Mouse (Mus musculus) hindbrain, embryonic 14.5 days (tissue): ENCODE data around the gene Npb. TPM values are rescaled to one million over a fixed set of nuclear protein-coding genes. Genes with fewer than 3 reads are reported as not detected.

Source experiments
- ATAC-seq: fragments of 200-750 bp; cut with Nextera tagmentation; 2 replicates; pipeline ENCODE4 v1.8.0; 2017; ENCODE audit warnings: moderate number of reproducible peaks, mild to moderate bottlenecking, moderate TSS enrichment, moderate library complexity; ENCODE audit not compliant: low FRiP score
- DNase-seq: peaks from one replicate; pipeline ENCODE4 v3.0.0-alpha.2; 2015; ENCODE audit warnings: low spot score
- H3K27ac ChIP-seq: fragments of 300-500 bp; sonication (generic); 2 replicates; pipeline ENCODE4 v1.5.1; 2014; ENCODE audit warnings: mild to moderate bottlenecking, moderate library complexity
- H3K27me3 ChIP-seq: fragments of 300-500 bp; sonication (generic); 2 replicates; pipeline ENCODE4 v1.6.1; 2014; ENCODE audit warnings: mild to moderate bottlenecking, low read length, mixed read lengths; ENCODE audit not compliant: control insufficient read depth, insufficient read depth
- H3K36me3 ChIP-seq: fragments of 300-500 bp; sonication (generic); replicated peaks from 2 replicates; pipeline ENCODE4 v1.6.1; 2014; ENCODE audit not compliant: control insufficient read depth, insufficient read depth
- H3K4me1 ChIP-seq: fragments of 300-500 bp; sonication (generic); replicated peaks from 2 replicates; pipeline ENCODE4 v1.6.1; 2014; ENCODE audit warnings: antibody characterized with exemption, low read length, mixed read lengths; ENCODE audit not compliant: control insufficient read depth, insufficient read depth
- H3K4me2 ChIP-seq: fragments of 300-500 bp; sonication (generic); replicated peaks from 2 replicates; pipeline ENCODE4 v1.6.1; 2014; ENCODE audit warnings: mild to moderate bottlenecking, moderate library complexity
- H3K4me3 ChIP-seq: fragments of 300-500 bp; sonication (generic); replicated peaks from 2 replicates; pipeline ENCODE4 v1.5.1; 2014; ENCODE audit warnings: mild to moderate bottlenecking, low read length
- H3K9ac ChIP-seq: fragments of 300-500 bp; sonication (generic); 2 replicates; pipeline ENCODE4 v1.6.1; 2014
- H3K9me3 ChIP-seq: fragments of 300-500 bp; sonication (generic); 2 replicates; pipeline ENCODE4 v1.6.1; 2016; ENCODE audit warnings: low read length; ENCODE audit not compliant: control insufficient read depth
- WGBS: fragments of 180-500 bp; shearing (Covaris S2); extraction: QIAGEN DNeasy Blood & Tissue Kit; methylation state at CpG from one replicate; pipeline ENCODE4 v1.1.7; 2014; 5-methylcytosine and 5-hydroxymethylcytosine counted together
- polyA plus RNA-seq: library from polyadenylated mRNA; unstranded; fragments of >200 nt; fragmentation: Nextera tagmentation; extraction: Ambion mirVana; gene quantifications from 2 replicates; pipeline ENCODE4 v1.2.1, GENCODE M21; 2014

The Npb gene
- polyA plus RNA-seq, 1 experiment from 2014 or later, result 0.83 TPM

DNA sequence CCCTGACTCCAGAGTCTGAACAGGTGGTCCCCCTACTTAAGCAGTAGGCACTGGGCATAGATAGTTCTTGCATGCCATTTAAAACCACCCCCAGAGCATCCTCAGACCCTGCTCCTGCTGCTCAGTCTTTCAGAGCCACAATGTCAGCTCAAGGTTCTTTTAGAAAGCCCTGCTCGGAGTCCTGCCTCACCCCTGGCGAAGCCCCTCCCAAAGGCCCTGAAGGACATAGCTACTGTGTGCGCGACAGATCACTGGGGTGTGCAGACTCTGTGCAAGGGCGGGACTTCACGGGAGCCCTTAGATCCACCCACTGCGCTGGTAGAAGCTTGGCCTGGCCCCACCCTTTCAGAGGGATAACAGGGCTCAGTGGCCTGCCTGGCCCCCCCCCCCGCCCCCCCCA lies 973 bp downstream of the Npb start:
- H3K27me3 ChIP-seq, result 0 out of 2 replicates have a peak, but pooled peaks cover 6% of the 10 kb centered on the region
- H3K4me2 ChIP-seq, result no peak overlapping the region
- no peaks in the 10 kb centered on the region for H3K9me3 ChIP-seq
- 30% methylated on average over 8 of the region's 8 CpGs for WGBS
- ATAC-seq (no peak), DNase-seq (no peak)
- no peak overlapping the region for H3K9ac ChIP-seq
- H3K27ac ChIP-seq, result no peak overlapping the region
- H3K4me3 ChIP-seq, result no peak overlapping the region
- H3K36me3 ChIP-seq, result peaks cover 81% of the 10 kb centered on the region
- no peaks in the 10 kb centered on the region; the same call in 1 of the 2 replicates for H3K4me1 ChIP-seq

- DNase-seq, result no peak
- ATAC-seq, result no peak
- H3K27me3 ChIP-seq, result 0 out of 2 replicates have a peak, but pooled peaks cover 6% of the 10 kb centered on the region
- WGBS, result 80% methylated on average over 9 of the region's 9 CpGs
- peaks cover 1% of the 10 kb centered on the region; the same call in 1 of the 2 replicates for H3K4me1 ChIP-seq
- no peak overlapping the region for H3K4me3 ChIP-seq
- no peak overlapping the region for H3K9ac ChIP-seq
- no peak overlapping the region for H3K27ac ChIP-seq
- no peaks in the 10 kb centered on the region for H3K9me3 ChIP-seq
- H3K36me3 ChIP-seq, result peaks cover 74% of the 10 kb centered on the region
- H3K4me2 ChIP-seq, result no peak overlapping the region
Observed at GRCm38 (mm10) chr11:120610477-120611046, 2.3 kb downstream of the Npb start.

GRCm38 (mm10) chr11:120612763-120613162 lies 4.5 kb downstream of the Npb start:
- peaks cover 18% of the 10 kb centered on the region for H3K4me1 ChIP-seq
- no peak overlapping the region for H3K4me3 ChIP-seq
- peaks cover 62% of the 10 kb centered on the region for H3K36me3 ChIP-seq
- H3K27ac ChIP-seq, result no peak overlapping the region
- H3K27me3 ChIP-seq, result 0 out of 2 replicates have a peak, but pooled peaks cover 6% of the 10 kb centered on the region
- 56% methylated on average over 6 of the region's 6 CpGs for WGBS
- DNase-seq, result peak; percentile 65
- ATAC-seq, result no peak
- no peak overlapping the region for H3K4me2 ChIP-seq
- no peaks in the 10 kb centered on the region for H3K9me3 ChIP-seq
- no peak overlapping the region for H3K9ac ChIP-seq

DNA sequence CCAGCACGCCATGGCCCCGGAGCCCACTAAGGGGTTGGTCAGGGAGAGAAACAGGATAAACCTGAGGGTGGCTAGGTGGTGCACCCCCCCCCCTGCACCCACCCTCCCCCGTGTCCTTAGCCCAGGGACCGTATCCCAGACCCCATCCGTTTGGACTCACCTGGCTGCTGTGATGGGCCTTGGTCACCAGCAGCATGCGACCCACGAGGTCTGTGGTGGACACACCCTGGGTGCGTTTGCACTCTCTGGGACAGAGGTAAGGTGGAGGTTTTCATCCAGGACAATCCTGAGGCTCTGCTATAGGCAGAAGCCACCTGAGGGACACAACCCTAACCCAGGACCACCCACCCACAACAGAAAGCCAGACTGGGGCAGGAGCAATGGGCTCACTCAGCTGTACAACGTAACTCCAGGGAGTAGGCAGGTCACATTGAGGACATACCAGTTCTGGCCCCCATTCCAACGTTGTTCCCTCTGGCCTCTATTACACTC lies 5.2 kb downstream of the Npb start:
- H3K9ac ChIP-seq, result no peak overlapping the region
- H3K27ac ChIP-seq, result no peak overlapping the region
- H3K4me2 ChIP-seq, result no peak overlapping the region
- H3K27me3 ChIP-seq, result 0 out of 2 replicates have a peak, but pooled peaks cover 6% of the 10 kb centered on the region
- peaks cover 18% of the 10 kb centered on the region for H3K4me1 ChIP-seq
- WGBS, result 86% methylated on average over 10 of the region's 10 CpGs
- no peak for DNase-seq
- ATAC-seq, result no peak
- no peak overlapping the region for H3K4me3 ChIP-seq
- no peaks in the 10 kb centered on the region for H3K9me3 ChIP-seq
- peaks cover 66% of the 10 kb centered on the region for H3K36me3 ChIP-seq

GRCm38 (mm10) chr11:120613976-120614375 lies 5.7 kb downstream of the Npb start:
- Histone ChIP-seq H3K4me3 (no peak overlapping the region), H3K36me3 (peaks cover 70% of the 10 kb centered on the region), H3K9me3 (no peaks in the 10 kb centered on the region), H3K27ac (no peak overlapping the region), H3K9ac (no peak overlapping the region), H3K4me2 (no peak overlapping the region), H3K4me1 (peaks cover 18% of the 10 kb centered on the region), H3K27me3 (0 out of 2 replicates have a peak, but pooled peaks cover 6% of the 10 kb centered on the region)
- 69% methylated on average over 8 of the region's 8 CpGs for WGBS
- DNase-seq, result no peak
- no peak for ATAC-seq

DNA sequence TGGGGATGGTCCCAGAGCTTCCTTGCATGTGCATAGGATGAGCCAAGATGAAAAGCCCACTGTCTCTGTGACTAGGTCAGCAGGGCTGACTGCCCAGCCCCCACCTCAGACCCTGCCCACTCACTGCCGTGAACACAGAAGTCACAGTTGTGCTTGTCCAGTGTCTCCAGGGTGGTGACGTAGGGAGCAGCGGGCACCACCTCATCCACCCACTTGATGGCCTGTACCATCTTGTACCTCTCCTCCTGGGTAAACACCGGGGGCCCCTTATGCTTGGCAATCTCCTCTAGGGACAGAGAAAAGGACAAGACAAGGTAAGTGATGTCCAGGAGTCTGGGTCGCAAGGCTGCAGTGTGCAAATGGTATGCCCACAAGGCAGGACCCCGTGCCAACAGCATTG lies 6.9 kb downstream of the Npb start:
- H3K4me3 ChIP-seq, result no peak overlapping the region
- ATAC-seq (no peak), DNase-seq (no peak)
- H3K36me3 ChIP-seq, result peaks cover 72% of the 10 kb centered on the region
- H3K4me1 ChIP-seq, result peaks cover 18% of the 10 kb centered on the region
- H3K9ac ChIP-seq, result no peak overlapping the region
- no peak overlapping the region for H3K27ac ChIP-seq
- H3K4me2 ChIP-seq, result no peak overlapping the region
- no peaks in the 10 kb centered on the region for H3K9me3 ChIP-seq
- 91% methylated on average over 6 of the region's 6 CpGs for WGBS
- no peaks in the 10 kb centered on the region for H3K27me3 ChIP-seq

- Histone ChIP-seq H3K4me2 (0 out of 2 replicates have a peak overlapping the region, but pooled peaks have one; percentile 80), H3K27me3 (no peaks in the 10 kb centered on the region), H3K27ac (no peak overlapping the region), H3K4me3 (0 out of 2 replicates have a peak overlapping the region, but pooled peaks have one; percentile 80), H3K4me1 (peaks cover 18% of the 10 kb centered on the region), H3K36me3 (peaks cover 72% of the 10 kb centered on the region), H3K9ac (no peak overlapping the region), H3K9me3 (no peaks in the 10 kb centered on the region)
- WGBS, result 92% methylated on average over 11 of the region's 11 CpGs
- no peak for DNase-seq
- no peak for ATAC-seq
Observed at GRCm38 (mm10) chr11:120615606-120616203, 7.4 kb downstream of the Npb start.

DNA sequence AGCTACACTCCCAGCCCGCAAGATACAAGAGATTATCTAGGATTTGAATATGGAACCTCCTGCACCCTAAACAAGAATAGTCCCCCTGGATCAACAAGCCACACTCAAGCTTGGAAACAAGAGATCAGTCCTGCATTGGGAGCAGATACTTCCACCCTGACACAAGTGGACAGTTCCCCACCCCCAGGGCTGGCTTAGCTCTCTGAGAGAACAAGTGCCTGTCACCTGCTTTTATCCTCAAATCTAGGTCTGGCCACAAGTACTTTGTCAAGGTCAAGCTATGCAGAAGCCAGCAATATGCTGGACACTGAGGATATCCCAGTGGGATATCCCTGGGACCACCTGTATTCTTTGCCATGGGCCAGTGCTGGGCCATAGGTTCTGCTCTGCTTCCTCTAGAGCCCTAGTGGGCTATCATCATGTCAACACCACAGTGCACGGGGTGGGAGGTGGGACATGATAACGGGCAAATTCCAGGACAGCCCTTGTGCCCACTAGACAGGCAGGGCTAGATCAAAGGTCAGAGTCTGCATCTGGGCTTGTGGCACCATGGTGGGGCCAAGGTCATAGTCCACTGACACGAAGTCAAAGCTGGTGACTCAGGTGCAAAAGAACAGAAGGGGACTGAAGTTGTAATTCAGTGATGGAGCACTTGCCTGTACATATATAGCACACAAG lies 8.5 kb downstream of the Npb start:
- H3K36me3 ChIP-seq, result peaks cover 72% of the 10 kb centered on the region
- no peaks in the 10 kb centered on the region for H3K27me3 ChIP-seq
- ATAC-seq (no peak), DNase-seq (no peak)
- 53% methylated on average over 4 of the region's 4 CpGs for WGBS
- H3K9me3 ChIP-seq, result no peaks in the 10 kb centered on the region
- peak overlapping the region; percentile 78 for H3K9ac ChIP-seq
- peak overlapping the region; percentile 80 for H3K4me2 ChIP-seq
- H3K27ac ChIP-seq, result peak overlapping the region; percentile 84
- H3K4me3 ChIP-seq, result peak overlapping the region; percentile 80
- H3K4me1 ChIP-seq, result peaks cover 18% of the 10 kb centered on the region

DNA sequence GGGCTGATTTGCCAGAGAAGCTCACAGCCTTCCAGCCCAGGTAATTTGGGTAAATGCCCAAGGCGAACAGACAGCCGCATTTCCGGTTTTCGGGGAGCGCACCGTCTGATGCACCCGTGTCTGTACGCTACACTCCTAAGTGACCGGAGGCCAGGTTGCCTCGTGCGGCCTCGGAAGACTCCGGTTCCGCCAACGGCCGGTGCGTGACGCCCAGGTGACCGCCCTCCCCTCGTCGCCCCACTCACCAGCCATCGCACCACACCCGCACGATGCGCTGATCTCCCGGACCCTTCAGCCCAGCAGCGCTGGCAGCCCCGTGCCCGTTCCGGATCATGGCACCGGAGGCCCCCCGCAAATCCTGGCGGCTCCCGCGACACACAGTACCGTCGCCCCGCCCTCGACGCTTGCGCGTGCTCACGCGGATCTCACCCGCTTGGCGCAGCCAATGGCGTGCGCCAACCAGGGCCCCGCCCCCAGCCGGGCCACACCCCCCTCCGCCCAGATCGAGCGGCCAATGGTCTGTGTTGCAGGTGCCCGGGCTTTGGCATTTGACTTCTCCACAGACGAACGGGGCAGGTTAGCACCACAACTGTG lies 9.3 kb downstream of the Npb start, which contains the start of gene Pcyt2:
Gene Pcyt2, minus strand, starts transcription at position 418 of the 594 bp plus-strand sequence.
- H3K4me2 ChIP-seq, result peak within 1 kb of the TSS; percentile 80
- peak; percentile 92 for DNase-seq
- WGBS, result 1% methylated on average over 56 of the region's 56 CpGs
- H3K4me3 ChIP-seq, result peak within 1 kb of the TSS; percentile 80
- no peaks in the 10 kb centered on the region for H3K9me3 ChIP-seq
- H3K9ac ChIP-seq, result peak within 1 kb of the TSS; percentile 78
- H3K4me1 ChIP-seq, result peaks cover 18% of the 10 kb centered on the region
- H3K27ac ChIP-seq, result peak within 1 kb of the TSS; percentile 84
- no peaks in the 10 kb centered on the region for H3K27me3 ChIP-seq
- peaks cover 70% of the 10 kb centered on the region for H3K36me3 ChIP-seq
- ATAC-seq, result peak; percentile 95
